Mouse (Mus musculus) spleen, postnatal 36 days (tissue): ENCODE measurements around the gene Tnnc1.

Source experiments
- DNase-seq, 2 experiments: peaks; one replicate each; pipeline ENCODE4 v3.0.0; 2022; ENCODE audit warnings: low spot score in 2 of 2, mixed read lengths in 1 of 2

The Tnnc1 gene

GRCm38 (mm10) chr14:31183541-31183940, 24.6 kb upstream of the Tnnc1 start:
- no peak for DNase-seq

GRCm38 (mm10) chr14:31184195-31184594, 23.9 kb upstream of the Tnnc1 start:
- no peak for DNase-seq

GRCm38 (mm10) chr14:31186656-31187055, 21.5 kb upstream of the Tnnc1 start:
- no peak for DNase-seq

GRCm38 (mm10) chr14:31188771-31189181, 19.3 kb upstream of the Tnnc1 start:
- DNase-seq = peak in 1 of 2 experiments; percentile 35

- no peak for DNase-seq
Measured at GRCm38 (mm10) chr14:31189348-31189747, 18.8 kb upstream of the Tnnc1 start.

- DNase-seq = no peak
Measured at GRCm38 (mm10) chr14:31191936-31192335, 16.2 kb upstream of the Tnnc1 start.

GRCm38 (mm10) chr14:31193791-31194190, 14.3 kb upstream of the Tnnc1 start:
- no peak for DNase-seq

- DNase-seq = no peak
Measured at GRCm38 (mm10) chr14:31194441-31194840, 13.7 kb upstream of the Tnnc1 start.

- peak in 1 of 2 experiments; percentile 23 for DNase-seq
Measured at GRCm38 (mm10) chr14:31194891-31195513, 13.1 kb upstream of the Tnnc1 start.

GRCm38 (mm10) chr14:31195521-31195920, 12.6 kb upstream of the Tnnc1 start:
- DNase-seq = no peak

- DNase-seq = no peak
Measured at GRCm38 (mm10) chr14:31195968-31196367, 12.1 kb upstream of the Tnnc1 start.

- no peak for DNase-seq
Measured at GRCm38 (mm10) chr14:31197547-31198516, 10.3 kb upstream of the Tnnc1 start.

- no peak for DNase-seq
Measured at GRCm38 (mm10) chr14:31199599-31199998, 8.5 kb upstream of the Tnnc1 start.

GRCm38 (mm10) chr14:31200038-31200437, 8.1 kb upstream of the Tnnc1 start:
- DNase-seq = no peak

- no peak for DNase-seq
Measured at GRCm38 (mm10) chr14:31204844-31205243, 3.3 kb upstream of the Tnnc1 start.

GRCm38 (mm10) chr14:31205244-31205561, 2.9 kb upstream of the Tnnc1 start:
- DNase-seq = no peak

- peak in 1 of 2 experiments; percentile 28 for DNase-seq
Measured at GRCm38 (mm10) chr14:31205562-31206467, 2.3 kb upstream of the Tnnc1 start.

GRCm38 (mm10) chr14:31206472-31206981, 1.6 kb upstream of the Tnnc1 start:
- peak; percentile 94 to 96 for DNase-seq

GRCm38 (mm10) chr14:31207070-31207830, 862 bp upstream of the Tnnc1 start:
- DNase-seq = peak in 1 of 2 experiments; percentile 31

- DNase-seq = no peak
Measured at GRCm38 (mm10) chr14:31209133-31209557, 1.0 kb downstream of the Tnnc1 start.

- no peak for DNase-seq
Measured at GRCm38 (mm10) chr14:31211854-31212253, 3.7 kb downstream of the Tnnc1 start.
